Mouse (Mus musculus) lung, postnatal 25 days (tissue): ENCODE results near the gene Skp2.
"Not testable (repeated sequence)": the region's sequence is repeated elsewhere in the genome, so short reads cannot be mapped to it uniquely, and the experiment has no call there.

ENCODE experiments used
- DNase-seq: peaks from one replicate; pipeline ENCODE4 v3.0.0; 2022; ENCODE audit warnings: low spot score

Skp2 gene

DNA sequence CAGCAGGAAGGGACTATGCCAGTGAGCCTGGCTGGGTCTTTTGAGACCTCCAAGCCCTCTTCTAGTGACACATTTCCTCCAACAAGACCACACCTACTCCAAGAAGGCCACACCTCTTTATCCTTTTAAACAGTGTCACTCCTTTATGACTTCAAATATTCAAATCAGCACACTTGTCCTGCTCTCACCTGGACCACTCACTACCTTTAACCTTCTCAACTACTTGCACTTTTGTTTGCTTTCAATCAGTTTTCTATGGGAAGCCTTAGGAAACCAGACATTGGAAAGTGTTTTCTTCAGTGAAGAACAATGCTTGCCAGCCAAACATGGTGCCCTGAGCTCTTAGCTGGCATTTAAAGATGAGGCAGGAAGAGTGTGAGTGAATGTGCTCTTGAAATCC is at the start of gene Skp2:
TSS of gene Skp2 (minus strand) at position 101 of the 400 bp plus-strand sequence.
- DNase-seq = no peak

DNA sequence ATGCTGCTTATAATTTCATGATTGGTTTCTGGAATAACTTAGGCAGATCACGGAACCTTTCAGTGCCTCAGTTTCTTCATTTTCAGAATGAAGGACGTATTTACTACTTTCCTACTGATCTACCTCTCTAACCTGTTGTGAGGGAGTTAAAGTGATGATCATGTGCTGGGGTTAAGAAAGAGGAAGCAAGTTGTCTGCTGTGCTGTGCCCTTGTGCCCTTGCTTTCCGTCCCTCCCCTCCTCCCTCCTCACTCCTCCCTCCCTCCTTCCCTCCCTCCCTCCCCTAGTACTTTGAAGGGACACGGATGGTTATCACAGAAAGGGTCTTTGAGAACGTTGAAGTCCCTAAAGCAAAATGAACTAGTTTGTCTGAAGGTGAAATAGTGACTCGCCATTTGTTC is 43.2 kb upstream of the Skp2 start:
- DNase-seq = no peak

DNA sequence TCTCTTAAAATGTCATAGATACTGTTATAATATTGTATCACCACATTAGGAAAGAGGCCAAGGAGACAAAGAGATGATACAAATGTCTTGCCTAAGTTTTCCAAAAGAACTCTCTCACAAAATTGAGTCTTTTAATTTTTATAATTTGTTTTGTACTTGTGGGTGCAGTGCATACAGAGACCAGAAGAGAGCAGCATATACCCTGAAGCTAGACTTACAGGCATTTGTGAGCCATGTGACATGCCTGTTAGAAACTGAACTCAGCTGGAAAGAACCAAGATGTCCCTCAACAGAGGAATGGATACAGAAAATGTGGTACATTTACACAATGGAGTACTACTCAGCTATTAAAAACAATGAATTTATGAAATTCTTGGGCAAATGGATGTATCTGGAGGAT is 37.5 kb upstream of the Skp2 start:
- DNase-seq = not testable (repeated sequence)

DNA sequence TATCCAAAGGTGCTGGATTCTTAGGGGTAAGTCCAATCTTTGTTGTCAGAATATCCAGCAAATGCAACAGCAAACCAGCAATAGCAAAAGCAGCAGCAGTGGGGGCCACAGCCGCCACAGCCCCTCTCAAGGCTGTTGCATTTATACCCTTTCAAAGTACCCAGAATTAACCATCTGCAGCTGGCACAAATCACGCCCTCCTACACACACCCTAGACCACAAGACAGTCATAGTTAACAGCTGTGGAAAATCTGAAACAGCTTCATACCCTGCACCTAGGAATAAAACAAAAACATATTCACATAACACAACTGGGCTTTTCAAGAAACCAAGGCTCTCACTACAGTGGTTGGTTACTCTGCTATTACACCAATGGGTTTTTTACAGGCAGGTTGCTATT is 34.6 kb upstream of the Skp2 start:
- DNase-seq = no peak

DNA sequence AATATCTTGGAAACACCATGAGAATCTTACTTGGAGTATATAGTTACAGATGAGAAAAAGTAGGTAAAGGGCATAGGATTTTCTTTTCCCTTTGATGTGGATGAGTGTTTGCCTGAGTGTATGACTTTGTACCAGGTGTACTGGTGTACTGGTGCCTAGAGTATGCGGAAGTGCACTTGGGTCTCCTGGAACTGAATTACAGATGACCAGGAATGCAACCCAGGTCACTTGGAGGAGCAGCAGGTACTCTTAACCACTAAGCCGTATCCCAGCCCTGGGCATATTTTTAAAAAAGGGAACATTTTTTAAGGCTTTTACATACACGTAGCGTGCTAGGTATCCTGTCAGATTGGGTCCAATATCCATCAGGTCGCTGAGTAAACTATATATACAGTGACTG is 28.8 kb upstream of the Skp2 start:
- no peak for DNase-seq

DNA sequence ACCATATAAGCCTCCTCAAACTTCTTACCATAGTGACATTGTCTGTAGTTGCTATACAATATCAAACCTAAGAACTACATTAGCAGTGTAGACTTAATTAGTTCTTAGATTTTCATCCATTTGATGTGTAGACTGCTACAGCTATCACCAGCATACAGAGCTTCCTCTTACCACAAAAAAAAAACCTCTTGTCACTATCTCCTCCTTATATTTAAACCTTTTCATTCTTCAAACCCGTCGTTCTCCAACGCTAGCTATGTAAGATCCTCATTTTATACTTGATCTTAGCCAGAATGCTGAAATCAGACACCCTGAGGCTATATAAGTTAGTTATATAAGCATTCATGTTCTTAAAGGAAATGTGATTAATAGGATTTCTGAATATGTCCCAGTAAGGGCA is 21.8 kb upstream of the Skp2 start:
- DNase-seq = no peak

DNA sequence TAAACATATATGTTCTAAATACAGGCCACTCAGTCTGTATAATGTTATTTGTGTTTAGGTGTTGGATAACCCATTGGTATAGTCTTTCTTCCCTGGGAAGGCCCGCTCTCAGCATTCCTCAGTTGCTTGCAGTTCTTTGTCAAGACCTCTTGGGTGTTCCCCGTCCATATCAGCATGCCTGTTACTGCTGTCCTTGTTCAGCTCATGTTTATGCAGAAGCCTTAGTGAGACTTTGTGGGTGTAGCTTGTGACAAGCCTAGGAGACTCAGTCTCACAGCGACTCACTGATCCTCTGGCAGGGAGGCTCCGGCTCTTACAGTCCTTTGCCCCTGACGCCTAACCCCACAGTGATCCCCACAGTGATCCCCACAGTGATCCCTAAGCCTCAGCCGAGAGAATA is 8.9 kb upstream of the Skp2 start:
- DNase-seq = no peak

DNA sequence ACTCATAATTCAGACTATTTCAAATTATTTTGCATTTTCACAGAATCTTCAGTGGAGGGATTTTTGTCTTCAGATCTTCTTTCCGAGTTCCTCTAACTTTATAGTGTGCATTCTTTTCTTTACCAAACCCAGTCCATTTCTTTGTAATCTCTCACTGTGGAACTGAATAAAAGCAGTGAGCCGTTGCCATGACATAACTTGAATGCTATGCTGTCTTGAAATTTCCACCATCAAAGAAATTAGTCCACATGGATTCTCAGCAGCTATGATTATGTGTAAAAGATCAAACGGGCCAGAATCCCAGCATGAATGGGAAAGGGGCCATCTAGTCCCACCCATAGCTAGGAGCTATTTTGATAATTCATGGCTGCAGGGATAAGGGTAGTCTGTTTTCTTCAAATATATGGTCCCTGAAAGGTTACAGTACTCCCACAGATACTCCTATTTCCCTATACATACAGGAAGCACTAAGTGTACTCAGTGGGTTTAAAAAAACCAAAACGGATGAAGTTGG is 7.4 kb upstream of the Skp2 start:
- DNase-seq = no peak

DNA sequence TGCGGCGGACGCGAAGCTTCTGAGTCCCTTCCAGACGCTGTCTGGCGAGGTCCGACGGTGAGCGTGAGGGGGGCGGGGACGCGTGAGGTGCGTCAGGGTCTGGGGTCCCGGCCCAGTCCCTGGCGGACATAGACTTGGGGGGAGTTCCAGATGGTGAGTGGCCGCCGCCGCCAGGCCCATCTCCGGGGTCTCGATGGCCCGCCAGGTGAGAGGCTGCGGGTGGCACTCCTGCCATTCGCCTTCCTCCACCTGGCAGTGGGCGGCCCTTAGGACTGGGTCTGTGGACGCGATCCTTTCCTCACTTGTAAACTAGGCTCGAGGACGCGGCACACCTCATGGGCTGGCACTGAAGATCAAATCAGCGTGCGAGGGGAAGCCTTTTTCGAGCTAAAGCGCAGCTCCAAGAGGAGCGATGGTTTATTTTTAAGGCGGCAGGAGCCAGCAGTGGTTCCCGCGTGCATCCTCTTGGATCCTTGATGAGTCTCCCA is 14.5 kb downstream of the Skp2 start:
- peak; percentile 50 for DNase-seq

DNA sequence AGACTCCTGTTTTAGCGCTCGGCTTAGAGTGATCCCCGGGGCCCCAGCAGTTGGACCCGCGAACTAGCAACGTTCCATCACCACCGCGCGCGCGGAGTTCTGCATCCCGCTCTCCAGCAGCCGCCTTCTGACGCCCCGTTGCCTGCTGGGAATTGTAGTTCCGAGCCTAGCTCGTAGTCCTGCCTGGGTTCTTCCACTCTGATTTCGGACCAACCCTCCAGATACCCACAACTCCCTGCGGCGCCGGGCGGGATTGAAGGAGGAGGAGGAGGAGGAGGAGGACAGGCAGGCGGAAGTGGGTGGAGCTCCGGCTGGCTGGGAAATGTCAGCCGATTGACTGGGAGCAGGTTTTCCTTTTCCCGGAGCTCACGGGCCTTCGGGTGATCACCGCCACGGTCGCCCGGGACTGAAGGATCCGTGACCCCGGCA is 15.0 kb downstream of the Skp2 start, which contains the start of gene Lmbrd2:
TSS of gene Lmbrd2 (plus strand) at position 299 of the 429 bp plus-strand sequence.
- peak; percentile 98 for DNase-seq

DNA sequence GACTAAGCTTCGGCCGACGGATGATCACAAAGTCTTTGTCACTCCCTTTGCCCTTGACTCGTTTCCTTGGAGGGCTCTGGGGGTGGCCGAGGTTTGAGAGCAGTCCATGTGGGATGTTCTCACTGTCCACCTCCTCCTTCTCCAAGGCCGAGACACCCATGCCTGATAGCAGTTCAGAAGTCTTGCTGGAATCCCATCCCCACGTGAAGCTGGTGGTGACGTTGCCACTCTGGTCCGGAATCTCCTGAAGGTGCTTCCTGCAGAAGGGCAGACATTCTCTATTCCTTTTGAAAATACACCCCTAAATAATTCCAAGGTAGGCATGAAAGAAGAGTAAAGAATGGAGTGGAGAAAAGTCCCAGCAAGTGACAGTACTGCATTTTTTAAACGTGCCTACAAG is 15.8 kb downstream of the Skp2 start:
- DNase-seq = no peak

DNA sequence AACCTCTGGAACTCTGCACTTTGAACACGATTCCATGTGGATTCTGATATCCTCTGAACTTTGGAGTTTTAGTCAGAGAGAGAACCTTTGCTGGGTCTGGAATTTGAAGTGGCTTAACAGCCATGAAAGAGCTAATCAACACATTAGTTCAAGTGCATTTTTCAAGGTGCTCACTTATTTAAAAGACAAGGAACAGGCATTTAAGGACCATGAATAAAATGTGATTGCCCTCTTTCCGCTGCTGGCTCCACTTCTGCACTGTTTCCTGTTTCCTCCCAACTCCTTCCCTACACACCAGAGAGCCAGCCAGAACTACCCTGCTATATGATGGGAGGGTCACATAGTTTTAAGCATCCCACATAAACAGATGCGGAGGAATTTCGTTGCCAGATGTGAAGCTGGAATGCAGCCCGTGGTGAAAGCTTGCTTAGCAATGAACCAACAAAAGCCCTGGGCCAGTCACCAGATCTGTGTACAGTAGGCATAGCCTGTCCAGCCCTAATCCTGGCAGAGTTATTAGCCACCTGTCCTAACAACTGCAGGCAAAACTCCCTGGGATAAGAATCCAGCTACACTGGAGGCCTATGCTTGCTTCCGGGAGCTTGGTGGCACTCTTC is 20.2 kb downstream of the Skp2 start:
- DNase-seq = no peak

DNA sequence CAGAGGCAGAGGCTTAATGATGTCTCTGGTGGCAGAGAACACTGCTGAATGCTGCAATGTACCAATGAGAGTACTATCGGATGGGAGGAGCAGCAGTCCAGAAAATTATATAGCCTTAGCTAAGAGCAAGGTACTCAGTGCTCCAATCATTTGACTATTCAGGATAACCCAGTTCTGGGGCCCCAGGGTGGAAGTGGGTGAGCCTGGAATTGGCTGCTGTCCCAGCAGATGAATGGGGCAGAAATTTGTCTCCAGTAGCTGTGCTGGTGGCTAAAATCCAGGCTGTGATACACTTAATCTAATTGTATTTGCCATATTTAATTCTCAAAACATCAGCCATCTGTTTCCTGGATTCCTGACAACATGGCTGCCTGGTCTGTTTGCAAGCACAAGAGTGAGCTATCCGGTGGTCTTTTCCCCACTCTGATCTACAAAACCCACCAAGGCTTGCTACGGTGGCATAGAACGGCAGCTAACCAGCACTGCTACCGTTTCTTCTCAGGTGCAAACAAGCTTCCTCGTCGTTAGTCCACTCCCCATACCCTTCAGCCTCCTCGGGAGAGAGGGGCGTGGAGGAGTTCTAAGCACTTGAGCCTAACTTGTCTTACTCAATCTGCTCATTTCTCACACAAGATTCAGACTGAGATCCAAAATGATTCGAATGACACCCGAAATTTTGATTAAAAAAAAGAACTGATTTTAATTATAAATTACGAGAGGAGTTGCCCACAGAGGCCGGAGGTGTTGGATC is 22.4 kb downstream of the Skp2 start:
- no peak for DNase-seq

DNA sequence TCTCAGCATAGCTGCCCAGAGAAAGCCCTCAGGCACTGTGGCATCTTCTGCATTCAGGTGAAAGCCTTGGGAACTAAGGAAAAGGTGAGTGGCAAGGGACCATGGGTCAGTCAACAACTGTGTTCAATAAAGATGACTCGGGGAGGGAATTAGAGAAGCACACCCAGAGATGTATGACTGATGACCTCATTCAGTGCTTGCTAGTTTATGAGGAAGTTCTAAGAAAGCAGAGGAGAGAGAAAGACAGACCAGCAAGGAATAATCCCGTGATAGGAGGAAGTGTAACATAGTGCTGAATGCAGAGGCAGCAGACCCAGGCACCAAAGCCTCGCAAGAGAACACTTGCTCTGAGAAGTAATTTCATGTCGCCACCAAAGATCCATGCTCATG is 23.7 kb downstream of the Skp2 start:
- DNase-seq = no peak

DNA sequence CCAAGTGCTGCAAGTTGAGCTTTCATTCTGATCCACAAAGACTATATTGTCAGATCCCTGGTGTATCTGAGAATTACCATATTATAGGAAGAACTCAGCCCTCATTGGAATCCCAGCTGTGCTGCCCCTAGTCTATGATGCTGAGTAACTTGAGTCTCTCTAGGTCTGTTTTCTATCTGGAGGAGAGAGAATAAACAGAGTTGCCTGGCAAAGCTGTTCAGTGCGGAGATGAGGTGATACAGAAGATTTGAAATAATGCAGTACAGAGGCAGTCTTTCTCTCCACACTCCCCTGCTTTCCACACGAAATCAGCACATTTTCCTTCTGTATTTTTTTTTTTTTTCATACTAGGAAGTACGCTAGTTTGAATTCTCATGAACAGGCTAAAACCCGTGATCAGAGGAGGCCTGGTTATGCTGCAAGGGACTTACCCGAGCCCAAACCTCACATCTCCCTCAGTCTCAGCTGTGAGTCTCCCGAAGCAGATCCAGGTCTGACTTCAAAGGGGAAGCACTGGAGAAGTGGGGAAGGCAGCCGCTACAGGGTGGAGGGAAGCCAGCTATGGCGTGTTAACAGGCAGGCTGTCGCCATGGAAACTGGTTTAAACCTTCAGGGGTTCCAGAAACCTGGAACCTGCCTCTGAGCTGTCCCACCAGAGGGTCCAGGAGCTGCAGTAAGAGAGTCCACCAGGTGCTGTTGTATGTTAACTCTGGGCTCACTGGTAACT is 24.3 kb downstream of the Skp2 start:
- DNase-seq = no peak

DNA sequence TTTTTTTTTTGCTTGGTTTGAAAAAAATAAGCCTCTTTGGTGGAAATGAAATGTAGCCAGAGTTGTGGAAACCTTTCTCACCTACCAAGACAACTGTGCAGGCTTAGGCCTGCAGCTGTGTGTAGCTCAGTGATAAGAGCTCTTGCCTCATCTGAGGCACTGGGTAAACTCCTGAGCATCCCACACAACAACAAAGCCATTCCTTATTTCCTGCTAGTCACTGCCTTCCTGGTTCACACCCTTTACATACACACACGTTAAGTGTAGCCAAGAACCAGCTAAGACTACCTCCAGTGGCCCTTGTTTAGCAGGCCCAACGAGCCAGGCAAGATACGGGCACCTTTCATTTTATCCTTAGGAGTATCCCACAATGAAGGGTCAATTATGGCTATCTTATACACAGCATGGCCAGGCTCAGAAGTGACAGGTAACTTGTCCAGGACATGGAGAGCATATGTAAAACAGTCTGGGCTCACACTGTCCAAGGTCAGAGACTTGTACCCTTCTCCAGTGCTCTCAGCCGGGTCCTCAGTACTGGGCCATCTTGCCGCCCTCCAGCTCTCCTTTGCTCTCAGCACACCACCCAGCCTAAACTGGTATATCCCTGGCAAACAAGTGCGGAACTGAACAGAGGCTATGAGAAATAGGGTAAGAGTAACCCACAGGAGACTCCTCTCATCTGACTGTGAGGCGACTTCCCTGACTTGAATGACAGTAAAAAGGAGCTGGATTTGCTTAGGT is 28.0 kb downstream of the Skp2 start:
- no peak for DNase-seq

DNA sequence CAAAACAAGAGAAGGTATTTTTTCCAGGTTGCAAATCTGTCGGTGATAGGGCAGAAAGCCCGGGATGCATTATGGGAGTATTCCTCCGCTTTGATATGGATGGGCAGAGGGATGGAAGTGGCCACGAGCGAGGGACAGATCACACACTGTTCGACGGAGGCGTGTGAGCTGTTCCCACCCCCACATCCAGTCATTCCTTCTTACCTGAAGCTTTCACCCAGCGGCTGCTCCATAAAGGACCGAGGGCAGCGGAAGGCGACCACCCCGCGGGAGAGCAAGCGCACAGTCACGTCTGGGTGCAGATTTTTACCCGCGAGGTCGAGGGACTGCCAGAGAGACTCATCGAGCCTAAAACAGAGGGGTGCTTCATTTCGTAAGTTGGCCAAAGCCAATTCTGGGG is 30.4 kb downstream of the Skp2 start:
- DNase-seq = no peak

DNA sequence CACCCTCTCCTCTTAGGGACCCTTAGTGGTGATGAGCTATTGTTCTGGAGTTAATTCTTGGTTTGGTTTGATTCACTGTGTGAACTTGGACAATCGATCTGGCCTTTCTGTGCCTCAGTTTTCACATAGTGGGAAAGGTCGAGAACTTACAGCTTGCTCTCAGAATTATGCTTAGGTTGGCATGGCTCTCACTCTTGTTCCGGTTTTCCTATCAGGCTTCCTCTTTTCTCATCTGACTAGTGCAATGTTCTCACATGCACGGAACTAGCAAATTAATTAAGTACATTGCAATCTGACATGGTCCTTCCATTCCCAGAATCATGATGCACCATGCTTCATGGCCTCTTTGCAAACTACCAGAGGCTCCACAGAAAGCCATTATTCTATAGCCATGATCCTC is 32.2 kb downstream of the Skp2 start:
- no peak for DNase-seq

DNA sequence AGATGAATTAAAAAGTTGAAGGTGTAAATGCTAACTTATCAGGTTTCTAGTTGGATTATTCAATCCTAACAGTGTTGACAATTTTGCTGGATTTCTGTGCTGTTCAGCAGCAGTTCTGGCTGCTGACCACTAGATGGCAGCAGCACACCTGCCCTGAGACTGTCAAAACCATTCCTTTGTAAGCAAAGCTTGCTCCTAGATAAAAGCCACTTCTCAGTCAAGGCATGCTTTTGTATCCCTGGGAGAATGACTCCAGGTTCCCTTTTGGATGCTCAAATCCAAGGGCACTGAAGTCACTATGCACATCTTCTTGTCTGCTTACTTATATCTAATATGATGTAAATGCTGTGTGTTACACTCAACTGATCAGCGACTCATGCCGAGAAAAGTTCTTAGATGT is 35.1 kb downstream of the Skp2 start:
- DNase-seq = peak; percentile 47

DNA sequence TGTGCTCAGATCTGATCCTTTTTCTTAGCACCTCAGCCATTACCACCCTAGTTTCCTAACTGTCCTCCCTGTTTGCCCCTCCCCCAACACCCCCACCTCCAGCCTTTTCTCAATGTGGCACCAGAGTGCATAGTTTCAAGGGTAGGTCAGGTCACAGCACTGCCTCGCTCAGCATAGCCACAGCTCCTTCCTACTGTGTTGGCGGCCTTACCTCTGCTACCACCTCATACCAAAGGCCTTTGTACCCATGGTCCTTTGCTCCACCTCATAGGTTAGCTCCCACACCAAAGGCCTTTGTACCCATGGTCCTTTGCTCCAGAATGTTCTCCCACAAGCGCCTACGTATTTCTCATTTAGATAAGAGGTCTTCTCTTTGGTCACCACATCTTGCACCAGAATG is 36.4 kb downstream of the Skp2 start:
- DNase-seq = no peak

DNA sequence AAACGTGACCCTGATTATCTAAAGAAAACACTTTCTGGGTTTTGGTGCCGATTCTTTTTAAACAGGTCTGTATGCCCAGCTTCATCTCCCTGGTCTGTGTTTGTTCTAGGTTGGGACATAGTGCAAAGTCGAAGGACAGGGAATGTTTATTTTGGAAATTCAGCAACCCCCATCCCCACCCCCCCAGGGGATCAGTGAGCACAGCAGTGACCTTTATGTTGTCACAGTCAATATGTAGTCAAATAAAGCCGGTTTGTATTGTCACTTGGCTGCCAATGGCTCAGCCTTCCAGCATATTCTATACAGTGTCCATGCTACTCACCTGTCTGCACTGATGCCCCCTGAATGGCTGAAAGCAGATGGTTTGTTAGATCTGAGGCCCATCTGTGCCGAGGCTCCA is 40.6 kb downstream of the Skp2 start:
- no peak for DNase-seq

DNA sequence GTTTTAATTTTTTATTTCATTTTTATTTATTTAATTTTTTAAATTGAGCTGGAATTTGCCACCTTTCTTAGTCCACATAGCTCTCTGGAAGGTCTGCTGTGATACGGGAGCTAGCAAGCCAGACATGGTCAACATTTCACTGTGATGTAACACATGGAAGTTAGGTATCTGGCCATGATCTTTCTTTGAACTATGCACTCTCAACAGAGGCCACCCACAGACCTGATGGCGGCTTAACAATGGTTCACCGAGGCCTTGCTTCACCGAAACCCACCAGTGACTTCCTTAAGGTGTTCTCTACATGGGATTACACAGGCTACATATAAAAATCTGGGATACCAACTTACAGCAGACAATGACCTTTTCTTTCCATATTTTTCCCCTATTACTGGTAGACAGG is 41.1 kb downstream of the Skp2 start:
- no peak for DNase-seq
